Mouse (Mus musculus) erythroid progenitor cell, adult 5-6 weeks (primary cell): Measurements from ENCODE around the gene Tuba4a. TPM values are rescaled to one million over a fixed set of nuclear protein-coding genes. Genes with fewer than 3 reads are reported as not detected.

Experiments used
- ATAC-seq: replicated peaks from 2 replicates; pipeline ENCODE4 v1.8.0; 2016; ENCODE audit warnings: moderate number of reproducible peaks, mild to moderate bottlenecking, moderate TSS enrichment, inconsistent platforms; ENCODE audit not compliant: poor library complexity, low FRiP score, severe bottlenecking
- total RNA-seq, 2 experiments: library from RNA; stranded (forward) in 1 of 2; stranded (reverse) in 1 of 2; fragments of 150-400 nt in 1 of 2; fragments of 186-747, 209-891 nt in 1 of 2; gene quantifications; 2 replicates each; pipeline versions ENCODE4 v1.2.3 to v1.2.4; 2015 to 2017; ENCODE audit warnings: low replicate concordance in 2 of 2

The Tuba4a gene
- total RNA-seq (2015; ENCODE audit: low replicate concordance) (474 and 550 TPM in 2 replicates), total RNA-seq (2017; ENCODE audit: low replicate concordance) (246 TPM in 2 replicates)

- peak; percentile 7; the same call in 1 of the 2 replicates for ATAC-seq
Observed at GRCm38 (mm10) chr1:75219531-75219930, at the start of gene Tuba4a. TSS of gene Tuba4a (minus strand) at chr1:75219865.

GRCm38 (mm10) chr1:75264091-75264880 lies 44.6 kb upstream of the Tuba4a start, which contains the start of gene Ptprn:
TSS of gene Ptprn (minus strand) at chr1:75264502.
- no peak for ATAC-seq

DNA sequence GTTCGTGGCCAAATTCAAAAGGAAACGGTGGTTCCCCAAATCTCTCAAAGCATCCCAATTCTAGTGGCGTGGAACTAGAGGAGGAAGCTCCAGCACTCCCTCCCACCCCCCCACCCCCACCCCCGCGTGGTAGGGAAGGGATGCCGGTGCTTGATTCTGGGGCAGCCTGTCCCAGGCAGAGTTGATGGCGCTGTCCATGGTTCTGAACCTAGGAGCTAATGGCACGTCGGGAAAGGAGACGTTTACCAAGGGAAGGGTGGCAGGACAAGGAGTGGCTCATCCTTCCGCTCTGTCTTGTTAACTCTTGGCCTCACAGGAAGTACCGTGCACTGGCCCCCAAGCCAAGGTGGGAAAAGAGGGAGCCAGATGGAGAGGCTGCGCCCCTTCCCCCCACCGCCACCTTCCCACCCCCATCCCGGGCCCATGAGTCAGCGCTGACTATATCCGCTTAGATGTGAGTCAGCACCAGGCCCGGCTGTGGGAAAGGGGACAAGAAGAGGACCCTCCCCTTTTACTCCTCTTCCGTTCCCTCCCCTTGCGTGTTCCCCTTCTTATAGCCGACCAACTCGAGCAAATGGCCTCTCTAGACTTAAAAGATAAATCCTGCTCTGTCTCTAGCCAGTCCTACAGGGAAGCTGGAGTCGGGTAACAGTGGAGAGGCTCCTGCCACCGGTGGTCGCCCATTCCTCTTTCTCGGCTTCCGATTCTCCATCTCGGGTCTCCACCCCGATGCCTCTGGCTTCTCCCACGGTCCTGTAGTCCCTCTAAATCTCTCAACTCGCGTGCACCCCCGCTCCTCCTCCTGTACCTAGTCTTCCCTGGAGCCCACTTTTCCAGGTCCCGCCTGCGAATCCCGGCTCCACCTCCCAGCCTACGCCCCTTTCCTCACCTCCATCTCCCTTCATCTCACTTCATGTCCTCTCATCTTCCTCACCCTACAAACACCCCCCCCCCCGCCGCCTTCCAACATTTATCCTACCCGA lies 43.6 kb upstream of the Tuba4a start:
- no peak for ATAC-seq

DNA sequence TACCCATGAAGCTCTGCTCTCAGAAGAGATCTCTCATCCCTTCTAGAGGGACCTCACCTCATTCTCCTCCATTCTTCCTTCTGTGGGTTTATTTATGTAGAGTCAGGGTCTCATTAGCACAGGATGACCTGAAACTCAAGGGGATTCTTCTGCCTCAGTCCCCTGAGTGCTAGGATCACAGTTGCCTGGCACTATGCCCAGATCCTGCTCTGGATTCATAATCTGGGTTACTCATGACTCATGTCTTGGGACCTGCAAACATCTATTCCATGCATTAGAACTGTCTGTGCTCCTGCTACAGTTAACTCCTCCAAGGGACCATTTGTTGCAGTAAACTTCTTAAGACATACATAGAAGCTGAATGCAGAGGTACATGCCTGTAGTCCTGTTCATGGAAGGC lies 41.6 kb upstream of the Tuba4a start:
- no peak for ATAC-seq

- ATAC-seq, result no peak
Observed at GRCm38 (mm10) chr1:75255516-75256046, 35.9 kb upstream of the Tuba4a start.

- no peak for ATAC-seq
Observed at GRCm38 (mm10) chr1:75254625-75255013, 35.0 kb upstream of the Tuba4a start.

DNA sequence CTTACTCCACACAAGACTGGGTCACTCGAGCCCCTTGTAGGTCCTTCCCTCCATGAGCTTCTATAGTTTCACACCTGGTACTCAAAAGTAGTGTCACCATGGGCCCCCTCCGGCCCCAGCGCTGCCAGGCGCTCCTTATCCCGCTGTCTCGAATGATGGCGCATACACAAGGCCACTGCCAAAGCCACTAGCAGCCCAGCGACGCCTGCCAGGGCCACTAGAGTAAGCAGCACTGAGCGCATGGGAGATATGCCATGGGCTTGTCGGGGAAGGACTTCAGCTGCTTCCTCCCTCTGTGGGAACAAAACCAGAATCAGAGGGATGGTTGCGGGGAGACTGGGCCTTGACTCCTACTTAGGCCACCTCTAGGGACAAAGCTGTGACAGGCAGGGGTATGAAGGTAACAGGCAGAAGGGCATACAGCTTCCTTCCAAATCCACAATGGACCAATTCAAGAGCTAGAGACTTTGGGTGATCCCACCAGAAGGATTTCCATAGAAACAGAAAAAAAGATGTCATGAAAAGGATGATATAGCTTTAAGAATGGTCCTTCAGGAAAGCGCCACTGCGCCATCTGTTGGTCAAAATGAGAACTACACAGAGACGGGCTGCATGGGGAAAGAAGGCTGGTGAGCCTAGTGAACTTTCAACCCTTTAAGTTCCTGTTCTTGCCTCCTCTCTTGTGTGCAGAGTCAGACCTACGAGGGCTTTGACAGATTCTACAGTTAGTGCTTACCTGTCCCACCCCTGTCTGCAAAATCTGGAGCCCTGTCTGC lies 34.4 kb upstream of the Tuba4a start:
- ATAC-seq, result peak; percentile 44

GRCm38 (mm10) chr1:75253029-75253428 lies 33.4 kb upstream of the Tuba4a start:
- ATAC-seq, result no peak

DNA sequence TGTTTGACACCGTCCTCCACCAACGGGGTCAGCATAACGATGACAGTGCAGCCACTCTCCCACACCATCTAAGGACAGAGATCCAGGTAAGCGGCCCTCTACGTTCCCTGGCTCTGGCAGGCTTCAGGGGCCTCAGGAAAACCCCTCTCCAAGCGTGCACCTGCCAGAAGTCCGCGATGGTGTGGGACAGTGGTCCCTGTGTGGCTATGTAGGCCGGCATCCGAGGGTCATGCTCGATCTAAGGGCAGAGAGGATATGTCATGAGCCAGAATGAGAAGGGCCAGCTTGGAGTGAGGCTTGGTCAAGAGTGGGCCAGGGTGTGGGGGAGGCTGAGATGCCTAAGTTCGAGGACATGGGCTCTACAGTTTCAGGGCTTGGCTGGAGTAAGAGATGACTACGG lies 32.6 kb upstream of the Tuba4a start:
- no peak for ATAC-seq

GRCm38 (mm10) chr1:75251112-75251970 lies 31.7 kb upstream of the Tuba4a start:
- peak; percentile 87 for ATAC-seq

DNA sequence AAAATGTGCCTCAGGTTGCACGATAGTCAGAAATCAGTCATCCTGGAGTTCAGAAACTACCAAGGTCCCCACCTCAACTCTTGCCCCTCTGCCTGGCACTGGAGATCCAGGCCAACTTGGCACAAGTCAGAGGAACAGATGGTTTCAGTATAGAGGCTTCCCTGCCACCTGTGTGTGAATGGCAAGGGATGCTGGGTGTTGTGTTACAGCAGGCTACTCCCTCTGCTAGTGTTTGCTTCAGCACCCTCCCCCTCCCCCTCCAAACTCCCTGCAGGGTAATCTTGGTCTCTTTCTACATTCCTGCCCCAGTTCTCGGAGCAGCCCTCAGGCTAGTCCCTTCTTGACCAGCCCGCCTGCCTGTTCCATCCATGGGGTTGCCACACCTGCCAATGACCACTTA lies 30.8 kb upstream of the Tuba4a start:
- ATAC-seq, result no peak

GRCm38 (mm10) chr1:75248041-75248772 lies 28.5 kb upstream of the Tuba4a start:
- ATAC-seq, result no peak

DNA sequence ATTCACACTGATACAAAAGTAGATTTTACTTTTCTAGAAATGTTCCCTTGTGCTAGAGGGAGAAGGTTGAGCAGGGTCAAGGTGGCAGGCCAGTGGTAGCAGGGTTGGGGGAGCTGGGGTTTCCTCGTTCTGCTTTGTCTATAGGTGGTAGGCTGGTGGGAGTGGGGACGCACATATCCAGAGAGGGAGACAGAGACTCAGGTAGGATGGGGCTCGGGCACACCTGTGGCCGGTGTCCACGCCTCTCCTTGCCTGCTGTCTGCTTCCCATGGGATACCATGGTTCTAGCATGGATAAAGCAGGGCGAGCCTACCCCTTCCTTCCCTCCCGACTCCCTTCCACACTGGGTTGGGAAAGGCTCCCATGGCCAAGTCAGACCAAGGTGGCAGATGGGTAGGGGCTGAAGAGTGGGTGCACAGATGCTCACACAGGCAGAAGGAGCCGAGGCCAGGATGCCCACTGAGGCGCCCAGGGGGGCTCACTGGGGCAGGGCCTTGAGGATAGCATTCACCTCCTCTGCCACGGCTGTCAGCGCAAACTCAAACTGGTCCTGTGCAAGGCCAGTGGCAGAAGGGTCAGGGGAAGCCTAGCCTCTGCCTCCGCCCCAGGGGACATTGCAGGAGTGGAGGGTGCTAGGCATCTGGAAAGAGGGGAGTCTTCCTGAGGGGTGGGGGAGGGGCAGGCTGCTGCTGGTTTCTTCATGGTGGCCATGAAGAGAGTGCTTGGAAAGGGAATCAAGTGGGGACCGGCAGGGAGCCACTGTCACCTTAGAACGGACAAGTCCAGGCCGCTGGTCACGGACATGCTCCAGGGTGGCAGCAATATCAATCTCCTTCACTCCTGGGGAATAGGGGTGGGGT lies 27.6 kb upstream of the Tuba4a start:
- ATAC-seq, result no peak

DNA sequence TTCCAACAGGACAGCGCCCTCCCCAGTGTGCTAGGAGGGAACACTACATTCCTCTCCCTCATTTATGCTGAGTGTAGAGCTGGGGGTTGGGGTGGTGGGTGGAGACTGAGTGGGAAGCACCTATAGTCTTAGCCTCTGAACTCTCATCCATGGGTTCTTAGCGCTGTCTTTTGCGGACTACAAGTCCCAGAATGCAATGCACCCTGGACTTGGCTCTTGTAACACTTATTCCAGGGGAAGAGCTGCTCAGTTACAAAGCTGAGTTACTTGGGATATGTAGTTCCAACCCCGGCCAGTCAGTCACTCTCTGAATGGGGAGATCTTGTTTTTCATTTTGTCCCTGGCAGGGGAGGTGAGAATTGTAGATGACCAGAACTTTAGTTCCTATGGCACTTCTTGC lies 25.2 kb upstream of the Tuba4a start:
- ATAC-seq, result no peak; the same call in 1 of the 2 replicates

- ATAC-seq, result no peak
Observed at GRCm38 (mm10) chr1:75244175-75244826, 24.6 kb upstream of the Tuba4a start.

DNA sequence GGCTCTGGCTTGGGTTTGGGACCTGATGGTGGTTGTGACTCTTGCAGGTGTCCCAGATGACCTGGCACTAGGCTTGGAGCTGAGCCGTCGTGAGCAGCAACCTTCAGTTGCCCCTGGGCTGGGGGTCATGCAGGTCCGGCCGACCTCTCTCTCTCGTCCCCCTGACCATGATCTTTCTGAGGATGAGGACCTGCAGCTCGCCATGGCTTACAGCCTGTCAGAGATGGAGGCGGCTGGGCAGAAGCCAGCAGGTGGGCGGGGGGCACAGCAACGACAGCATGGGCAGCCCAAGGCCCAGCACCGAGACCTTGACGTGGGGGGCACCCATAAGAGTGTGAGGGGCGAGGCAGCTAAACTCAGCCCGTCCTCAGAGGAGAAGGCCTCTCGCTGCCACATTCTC lies 23.7 kb upstream of the Tuba4a start:
- ATAC-seq, result no peak

DNA sequence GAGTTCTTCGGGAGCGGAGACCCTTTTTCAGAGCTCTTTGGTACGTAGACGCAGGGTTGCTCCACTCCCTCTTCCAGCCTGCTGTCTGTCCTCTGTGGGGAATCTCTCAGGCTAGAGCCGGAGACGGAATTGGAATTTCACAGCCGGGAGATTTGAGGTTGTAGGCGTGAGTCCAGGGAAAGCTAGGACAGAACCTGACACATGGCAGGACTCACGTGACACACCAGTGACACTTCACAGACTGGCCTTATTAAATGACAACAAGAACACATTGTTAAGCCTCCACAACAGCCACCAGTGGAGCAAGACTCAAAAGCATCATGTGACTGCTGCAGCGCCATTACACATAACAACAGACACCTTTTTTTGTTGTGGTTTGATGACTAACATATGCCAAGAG lies 19.9 kb upstream of the Tuba4a start:
- ATAC-seq, result no peak
